Mouse (Mus musculus): Measurements from ENCODE around the gene Capn13.
A peak's percentile ranks its signal among the peaks of the same experiment; 100 is the strongest.

The Capn13 gene

GRCm38 (mm10) chr17:73343632-73344390 is 56.9 kb downstream of the Capn13 start:
- no peak for DNase-seq (ENCODE audit: low spot score in 2 of 2)

GRCm38 (mm10) chr17:73342673-73343072 is 58.0 kb downstream of the Capn13 start:
- DNase-seq (ENCODE audit: low spot score in 2 of 2): no peak

GRCm38 (mm10) chr17:73329071-73329470 is 71.6 kb downstream of the Capn13 start:
- no peak for DNase-seq (ENCODE audit: low spot score in 2 of 2)

GRCm38 (mm10) chr17:73325314-73325713 is 75.4 kb downstream of the Capn13 start:
- DNase-seq (ENCODE audit: low spot score in 2 of 2): no peak

- DNase-seq (ENCODE audit: low spot score in 2 of 2): no peak
Observed at GRCm38 (mm10) chr17:73324732-73325131, 75.9 kb downstream of the Capn13 start.

- no peak for DNase-seq (ENCODE audit: low spot score in 2 of 2)
Observed at GRCm38 (mm10) chr17:73323981-73324380, 76.7 kb downstream of the Capn13 start.

GRCm38 (mm10) chr17:73314786-73315185 is 85.9 kb downstream of the Capn13 start:
- no peak for DNase-seq (ENCODE audit: low spot score in 2 of 2)

GRCm38 (mm10) chr17:73311491-73311890 is 89.2 kb downstream of the Capn13 start:
- DNase-seq (ENCODE audit: low spot score in 2 of 2): no peak

GRCm38 (mm10) chr17:73308691-73309090 is 92.0 kb downstream of the Capn13 start:
- DNase-seq (ENCODE audit: low spot score in 2 of 2): no peak

- no peak for DNase-seq (ENCODE audit: low spot score in 2 of 2)
Observed at GRCm38 (mm10) chr17:73306626-73307025, 94.0 kb downstream of the Capn13 start.

GRCm38 (mm10) chr17:73305622-73306021 is 95.0 kb downstream of the Capn13 start:
- DNase-seq (ENCODE audit: low spot score in 2 of 2): peak in 1 of 2 experiments; percentile 49

- DNase-seq (ENCODE audit: low spot score in 2 of 2): no peak
Observed at GRCm38 (mm10) chr17:73304086-73304812, 96.4 kb downstream of the Capn13 start.

- no peak for DNase-seq (ENCODE audit: low spot score in 2 of 2)
Observed at GRCm38 (mm10) chr17:73303676-73304075, 97.0 kb downstream of the Capn13 start.

- peak in 1 of 2 experiments; percentile 82 for DNase-seq (ENCODE audit: low spot score in 2 of 2)
Observed at GRCm38 (mm10) chr17:73303217-73303616, 97.4 kb downstream of the Capn13 start.

GRCm38 (mm10) chr17:73302104-73302503 is 98.6 kb downstream of the Capn13 start:
- DNase-seq (ENCODE audit: low spot score in 2 of 2): peak in 1 of 2 experiments; percentile 76

GRCm38 (mm10) chr17:73301258-73302050 is 99.2 kb downstream of the Capn13 start:
- peak; percentile 36 to 80 for DNase-seq (ENCODE audit: low spot score in 2 of 2)

GRCm38 (mm10) chr17:73300147-73300880 is 100.4 kb downstream of the Capn13 start:
- no peak for DNase-seq (ENCODE audit: low spot score in 2 of 2)

- DNase-seq (ENCODE audit: low spot score in 2 of 2): no peak
Observed at GRCm38 (mm10) chr17:73298981-73299380, 101.7 kb downstream of the Capn13 start.

- DNase-seq (ENCODE audit: low spot score in 2 of 2): peak in 1 of 2 experiments; percentile 55
Observed at GRCm38 (mm10) chr17:73296855-73297254, 103.8 kb downstream of the Capn13 start.

GRCm38 (mm10) chr17:73293237-73293636 is 107.4 kb downstream of the Capn13 start:
- DNase-seq (ENCODE audit: low spot score in 2 of 2): no peak

- DNase-seq (ENCODE audit: low spot score in 2 of 2): no peak
Observed at GRCm38 (mm10) chr17:73284301-73284700, 116.4 kb downstream of the Capn13 start.
